Mouse (Mus musculus) forebrain, postnatal 0 days (tissue): ENCODE data around the gene Emc9. TPM values are rescaled to one million over a fixed set of nuclear protein-coding genes. Genes with fewer than 3 reads are reported as not detected.

Source experiments
- ATAC-seq: fragments of 200-750 bp; cut with Nextera tagmentation; 2 replicates; pipeline ENCODE4 v1.8.0; 2017; ENCODE audit warnings: mild to moderate bottlenecking, moderate library complexity
- DNase-seq: peaks from one replicate; pipeline ENCODE4 v3.0.0-alpha.2; 2015
- H3K27ac ChIP-seq: fragments of 300-500 bp; sonication (generic); 2 replicates; pipeline ENCODE4 v1.5.1; 2014; ENCODE audit warnings: low read depth, mild to moderate bottlenecking, antibody characterized with exemption, low read length, moderate library complexity, mixed read lengths
- H3K27me3 ChIP-seq: fragments of 300-500 bp; sonication (generic); 2 replicates; pipeline ENCODE4 v1.6.1; 2014; ENCODE audit warnings: mild to moderate bottlenecking, low read length, mixed read lengths; ENCODE audit not compliant: insufficient read depth
- H3K36me3 ChIP-seq: fragments of 300-500 bp; sonication (generic); 2 replicates; pipeline ENCODE4 v1.6.1; 2014; ENCODE audit warnings: mild to moderate bottlenecking, moderate library complexity; ENCODE audit not compliant: insufficient read depth
- H3K4me1 ChIP-seq: fragments of 300-500 bp; sonication (generic); 2 replicates; pipeline ENCODE4 v1.6.1; 2014; ENCODE audit warnings: antibody characterized with exemption; ENCODE audit not compliant: insufficient read depth
- H3K4me2 ChIP-seq: fragments of 300-500 bp; sonication (generic); 2 replicates; pipeline ENCODE4 v1.6.1; 2014; ENCODE audit warnings: low read depth, mild to moderate bottlenecking, moderate library complexity
- H3K4me3 ChIP-seq: fragments of 300-500 bp; sonication (generic); 2 replicates; pipeline ENCODE4 v1.5.1; 2014; ENCODE audit warnings: low read depth, low read length, mixed read lengths
- H3K9ac ChIP-seq: fragments of 300-500 bp; sonication (generic); 2 replicates; pipeline ENCODE4 v1.6.1; 2014; ENCODE audit warnings: mild to moderate bottlenecking
- H3K9me3 ChIP-seq: fragments of 300-500 bp; sonication (generic); 2 replicates; pipeline ENCODE4 v1.6.1; 2016; ENCODE audit warnings: low read length
- CTCF ChIP-seq: sonication (generic); IDR thresholded peaks from 2 replicates; pipeline ENCODE4 v1.5.1; 2016; ENCODE audit warnings: antibody characterized with exemption, control low read depth, low read depth
- WGBS: fragments of 180-500 bp; shearing (Covaris S2); extraction: QIAGEN DNeasy Blood & Tissue Kit; methylation state at CpG from one replicate; pipeline ENCODE4 v1.1.7; 2014; 5-methylcytosine and 5-hydroxymethylcytosine counted together
- polyA plus RNA-seq: library from polyadenylated mRNA; unstranded; fragments of >200 nt; fragmentation: Nextera tagmentation; extraction: Ambion mirVana; gene quantifications from 2 replicates; pipeline ENCODE4 v1.2.1, GENCODE M21; 2015
- total RNA-seq: library from RNA; depleted of rRNA; stranded (reverse); fragments of >200 nt; gene quantifications from 2 replicates; pipeline ENCODE4 v1.2.3, GENCODE M21; 2014

The Emc9 gene
- total and polyA plus RNA-seq, 2 experiments from 2014 or later: 31.5 to 53.2 TPM

DNA sequence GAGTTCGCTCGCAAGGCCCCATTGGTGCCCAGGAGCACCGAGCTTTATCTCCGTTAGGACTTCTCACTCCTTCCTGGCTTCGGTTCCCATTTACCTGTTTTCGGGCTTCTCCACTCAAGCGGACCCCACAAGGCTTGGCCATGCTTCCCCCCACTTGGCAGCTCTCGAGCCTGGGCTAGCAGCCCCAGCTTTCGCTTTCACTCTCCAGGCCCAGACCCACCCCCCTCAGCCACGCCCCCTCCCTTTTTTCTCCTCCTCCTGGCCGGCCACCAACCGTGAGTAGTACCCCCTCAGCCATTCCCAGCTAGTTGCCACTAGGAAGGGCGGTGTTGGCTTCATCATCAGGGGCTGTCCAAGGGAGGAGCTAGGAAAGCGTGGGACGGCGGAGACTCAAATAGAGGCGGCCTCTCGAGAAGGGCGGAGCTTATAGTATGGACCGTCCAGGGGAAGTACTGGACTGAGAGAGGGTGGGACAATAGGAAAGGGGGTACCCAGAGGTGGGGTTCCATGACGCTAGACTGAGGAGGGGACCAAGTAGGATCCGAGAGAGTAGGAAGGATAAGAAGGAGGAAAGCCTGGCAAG, 5.7 kb upstream of the Emc9 start, which contains the start of gene Psme2:
TSS of gene Psme2 (minus strand) at position 366 of the 583 bp plus-strand sequence.
- no peaks in the 10 kb centered on the region for H3K9me3 ChIP-seq
- peak within 1 kb of the TSS; percentile 95 for H3K4me2 ChIP-seq
- H3K27ac ChIP-seq: peak within 1 kb of the TSS; percentile 82
- ATAC-seq (peak; percentile 92), DNase-seq (peak; percentile 95)
- WGBS: 1% methylated on average over 22 of the region's 22 CpGs
- peak within 1 kb of the TSS; percentile 80 for H3K4me3 ChIP-seq
- H3K4me1 ChIP-seq: peaks cover 19% of the 10 kb centered on the region
- no peak for TF ChIP-seq CTCF
- no peaks in the 10 kb centered on the region for H3K27me3 ChIP-seq
- peaks cover 24% of the 10 kb centered on the region for H3K36me3 ChIP-seq
- peak within 1 kb of the TSS; percentile 57 for H3K9ac ChIP-seq

DNA sequence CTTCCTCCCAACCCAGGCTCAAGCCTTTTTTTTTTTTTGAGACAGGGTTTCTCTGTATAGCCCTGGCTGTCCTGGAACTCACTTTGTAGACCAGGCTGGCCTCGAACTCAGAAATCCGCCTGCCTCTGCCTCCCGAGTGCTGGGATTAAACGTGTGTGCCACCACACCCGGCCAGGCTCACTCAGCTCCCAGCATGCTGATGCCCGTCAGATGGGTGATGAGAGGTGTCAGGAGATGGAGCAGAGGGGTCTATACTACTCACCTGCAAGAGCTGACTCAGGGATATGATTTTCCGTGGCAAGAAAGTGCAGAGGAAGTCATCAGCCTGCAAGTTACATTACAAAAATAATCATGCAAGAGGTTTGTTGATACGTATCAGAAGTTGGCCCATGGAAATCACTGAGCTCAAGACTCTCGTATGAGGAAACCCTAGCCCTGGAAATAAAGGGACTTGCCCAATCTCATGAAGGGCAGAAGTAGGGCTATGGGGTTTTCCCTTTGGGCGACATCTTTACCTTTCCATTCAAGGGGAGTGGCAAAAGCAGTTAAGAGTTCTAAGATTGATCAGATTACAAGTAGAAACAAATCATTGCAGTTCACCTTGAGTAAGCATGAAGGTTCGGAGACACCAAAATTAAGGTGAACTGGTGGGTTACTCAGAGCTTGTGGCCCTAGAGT, 4.8 kb upstream of the Emc9 start:
- Histone ChIP-seq H3K9ac (peak overlapping the region; percentile 57), H3K9me3 (no peaks in the 10 kb centered on the region), H3K4me1 (peaks cover 19% of the 10 kb centered on the region), H3K4me2 (peak overlapping the region; percentile 95), H3K27ac (no peak overlapping the region), H3K36me3 (peaks cover 15% of the 10 kb centered on the region), H3K27me3 (no peaks in the 10 kb centered on the region), H3K4me3 (peak overlapping the region; percentile 80)
- ATAC-seq (no peak), DNase-seq (no peak)
- 86% methylated on average over 11 of the region's 11 CpGs for WGBS
- TF ChIP-seq CTCF: no peak

DNA sequence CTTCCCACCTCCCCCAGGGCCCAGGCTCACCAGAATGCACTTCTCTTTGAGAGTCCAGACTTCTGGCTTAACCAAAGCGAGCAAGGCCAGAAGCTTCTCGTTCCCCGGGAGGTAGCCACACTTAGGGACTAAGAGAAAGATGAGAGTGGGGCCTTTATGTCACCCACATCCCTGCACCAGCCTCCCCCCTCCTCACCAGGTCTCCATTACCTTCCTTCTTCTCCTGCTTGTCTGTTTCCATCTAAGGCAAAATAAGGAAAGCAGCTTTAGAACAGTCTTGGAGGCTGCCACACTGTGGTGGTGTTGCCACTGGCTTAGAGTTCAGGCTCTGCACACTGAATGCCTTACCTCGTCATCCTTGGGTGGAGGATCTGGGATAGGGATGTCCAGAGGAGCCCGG, 4.2 kb upstream of the Emc9 start:
- Histone ChIP-seq H3K4me1 (peaks cover 19% of the 10 kb centered on the region), H3K9ac (no peak overlapping the region), H3K27me3 (no peaks in the 10 kb centered on the region), H3K9me3 (no peaks in the 10 kb centered on the region), H3K27ac (no peak overlapping the region), H3K36me3 (peaks cover 8% of the 10 kb centered on the region; the same call in 1 of the 2 replicates), H3K4me2 (no peak overlapping the region), H3K4me3 (no peak overlapping the region)
- 93% methylated on average over 5 of the region's 5 CpGs for WGBS
- DNase-seq: no peak
- TF ChIP-seq CTCF: no peak
- no peak for ATAC-seq

GRCm38 (mm10) chr14:55586149-55586548, 1.0 kb upstream of the Emc9 start:
- no peak for ATAC-seq
- H3K36me3 ChIP-seq: peaks cover 7% of the 10 kb centered on the region
- 96% methylated on average over 2 of the region's 2 CpGs for WGBS
- no peak for DNase-seq
- H3K4me2 ChIP-seq: no peak overlapping the region
- H3K27me3 ChIP-seq: no peaks in the 10 kb centered on the region
- TF ChIP-seq CTCF: no peak
- H3K4me1 ChIP-seq: peaks cover 5% of the 10 kb centered on the region; the same call in 1 of the 2 replicates
- no peak overlapping the region for H3K9ac ChIP-seq
- no peak overlapping the region for H3K27ac ChIP-seq
- no peaks in the 10 kb centered on the region for H3K9me3 ChIP-seq
- no peak overlapping the region for H3K4me3 ChIP-seq

- H3K9ac ChIP-seq: no peak overlapping the region
- H3K4me3 ChIP-seq: peak overlapping the region; percentile 48
- DNase-seq (no peak), ATAC-seq (no peak)
- H3K36me3 ChIP-seq: peaks cover 10% of the 10 kb centered on the region
- 68% methylated on average over 6 of the region's 6 CpGs for WGBS
- H3K4me2 ChIP-seq: peak overlapping the region; percentile 68
- no peak overlapping the region for H3K27ac ChIP-seq
- H3K27me3 ChIP-seq: no peaks in the 10 kb centered on the region
- TF ChIP-seq CTCF: no peak
- H3K9me3 ChIP-seq: no peaks in the 10 kb centered on the region
- H3K4me1 ChIP-seq: peaks cover 5% of the 10 kb centered on the region; the same call in 1 of the 2 replicates
These were observed 461 bp upstream of the Emc9 start for GRCm38 (mm10) chr14:55585566-55585960.

- no peaks in the 10 kb centered on the region for H3K4me1 ChIP-seq
- ATAC-seq (0 out of 2 replicates have a peak, but pooled peaks have one; percentile 2), DNase-seq (no peak)
- H3K36me3 ChIP-seq: peaks cover 19% of the 10 kb centered on the region
- H3K27me3 ChIP-seq: no peaks in the 10 kb centered on the region
- no peak for TF ChIP-seq CTCF
- H3K4me2 ChIP-seq: peak overlapping the region; percentile 68
- H3K9ac ChIP-seq: peak overlapping the region; percentile 60
- WGBS: 42% methylated on average over 5 of the region's 5 CpGs
- H3K9me3 ChIP-seq: no peaks in the 10 kb centered on the region
- no peak overlapping the region for H3K27ac ChIP-seq
- H3K4me3 ChIP-seq: peak overlapping the region; percentile 48
These were observed 800 bp downstream of the Emc9 start for GRCm38 (mm10) chr14:55584303-55584701.
